Mouse (Mus musculus): Measurements from ENCODE around the gene Fnip2. TPM values are rescaled to one million over a fixed set of nuclear protein-coding genes. Genes with fewer than 3 reads are reported as not detected.

Fnip2 gene
- 7.2 TPM for polyA plus RNA-seq (2015; fragmentation: Illumina TruSeq; extraction: RNeasy Lipid Tissue Mini Kit (QIAGEN cat#74804); ENCODE audit: low read depth, low replicate concordance)

DNA sequence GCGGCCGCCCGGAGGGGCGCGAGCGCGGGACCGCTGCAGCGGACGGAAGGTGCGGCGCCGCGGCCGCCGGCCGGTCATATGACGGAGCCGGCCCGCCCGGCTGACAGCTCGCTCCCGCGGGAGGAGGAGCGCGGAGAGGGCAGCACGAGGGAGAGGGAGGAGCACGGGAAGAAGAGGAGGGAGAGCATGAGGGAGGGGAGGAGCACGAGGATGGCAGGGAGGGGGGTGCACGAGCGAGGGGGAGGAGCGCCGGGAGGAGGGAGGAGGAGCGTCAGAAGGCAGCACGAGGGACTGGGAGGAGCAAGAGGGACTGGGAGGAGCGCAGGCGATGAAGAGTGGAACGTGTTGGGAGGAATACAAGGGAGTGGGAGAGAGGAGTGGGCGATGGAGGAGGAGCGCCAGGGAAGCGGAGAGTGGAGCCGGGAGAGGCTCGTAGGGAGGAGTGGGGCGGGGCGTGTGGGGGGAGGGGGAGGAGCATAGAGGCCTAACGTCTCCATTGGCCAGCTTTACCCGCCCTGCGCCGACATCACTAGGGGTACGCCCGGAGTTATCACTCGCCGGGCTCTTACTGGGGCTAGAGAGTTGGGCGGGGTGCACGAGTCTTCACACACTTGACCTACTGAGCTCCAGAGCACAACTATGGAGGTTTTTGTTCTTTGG is at the start of gene Fnip2:
Gene Fnip2, minus strand, starts transcription at position 94 of the 660 bp plus-strand sequence.

DNA sequence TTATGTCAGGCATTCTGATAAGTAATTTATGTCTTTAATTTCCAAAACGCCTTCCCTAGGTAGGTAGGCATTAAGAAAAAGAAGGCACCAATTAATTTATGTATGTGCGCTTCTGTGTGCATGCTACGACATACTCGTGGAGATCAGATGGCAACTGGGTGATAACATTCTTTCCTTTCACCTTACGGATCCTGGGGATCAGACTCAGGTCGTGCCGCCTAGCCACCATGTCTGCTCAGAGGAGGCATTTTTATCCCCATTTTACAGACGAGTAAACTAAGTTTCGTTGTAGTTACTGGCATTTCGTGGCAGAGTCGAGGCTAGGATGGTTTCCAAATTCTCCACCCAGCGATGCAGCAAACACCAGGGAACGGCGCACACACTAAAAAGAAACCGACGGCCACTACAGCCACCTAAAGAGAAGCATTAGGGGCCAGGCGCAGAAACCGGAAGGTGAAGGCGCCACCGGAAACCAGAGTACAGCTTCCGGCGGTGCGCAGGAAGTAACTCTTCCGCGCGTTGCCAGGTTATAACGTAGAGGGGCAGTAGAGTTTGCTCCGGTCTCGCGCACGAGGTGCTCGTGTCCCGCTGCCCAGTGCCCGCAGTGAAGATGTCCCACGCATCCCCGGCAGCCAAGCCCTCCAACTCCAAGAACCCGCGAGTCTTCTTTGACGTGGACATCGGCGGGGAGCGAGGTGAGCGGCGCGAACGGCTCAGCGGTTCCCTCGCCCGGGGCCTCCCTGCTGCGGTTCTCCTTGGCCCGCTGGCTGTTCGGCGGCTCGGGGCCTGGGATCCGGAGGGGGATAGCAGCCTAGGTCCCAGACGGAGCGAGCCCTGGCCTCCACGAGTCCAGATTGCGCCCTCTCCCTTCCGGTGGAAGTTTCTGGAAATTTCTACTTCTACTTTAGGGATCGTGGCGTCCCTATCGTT is 23.5 kb upstream of the Fnip2 start, which contains the start of gene Ppid:
Gene Ppid, plus strand, starts transcription at position 480 of the 930 bp plus-strand sequence.

Other genes with a start within 250 kb of the Fnip2 start
- not detected for gene Gm17359, start 231.1 kb downstream of the Fnip2 start, polyA plus RNA-seq (2015; fragmentation: Illumina TruSeq; extraction: RNeasy Lipid Tissue Mini Kit (QIAGEN cat#74804); ENCODE audit: low read depth, low replicate concordance)
- 100 TPM for gene Ppid, start 23.5 kb upstream of the Fnip2 start, polyA plus RNA-seq (2015; fragmentation: Illumina TruSeq; extraction: RNeasy Lipid Tissue Mini Kit (QIAGEN cat#74804); ENCODE audit: low read depth, low replicate concordance)
- gene 4930579G24Rik, start 61.3 kb upstream of the Fnip2 start, polyA plus RNA-seq (2015; fragmentation: Illumina TruSeq; extraction: RNeasy Lipid Tissue Mini Kit (QIAGEN cat#74804); ENCODE audit: low read depth, low replicate concordance), result 2.5 TPM
- gene Etfdh, start 61.7 kb upstream of the Fnip2 start, polyA plus RNA-seq (2015; fragmentation: Illumina TruSeq; extraction: RNeasy Lipid Tissue Mini Kit (QIAGEN cat#74804); ENCODE audit: low read depth, low replicate concordance), result 32.0 TPM
- 8.8 TPM for gene Rxfp1, start 170.1 kb upstream of the Fnip2 start, polyA plus RNA-seq (2015; fragmentation: Illumina TruSeq; extraction: RNeasy Lipid Tissue Mini Kit (QIAGEN cat#74804); ENCODE audit: low read depth, low replicate concordance)